Mouse (Mus musculus) testis, adult 10 weeks (tissue): Measurements from ENCODE around the gene Adgre1. TPM values are rescaled to one million over a fixed set of nuclear protein-coding genes. Genes with fewer than 3 reads are reported as not detected.

Source experiments
- polyA plus RNA-seq: library from polyadenylated mRNA; stranded (reverse); fragments of 350-450 nt; fragmentation: Illumina TruSeq; extraction: RNeasy Lipid Tissue Mini Kit (QIAGEN cat#74804); gene quantifications from one replicate; pipeline ENCODE4 v1.2.3, GENCODE M21; 2014; ENCODE audit warnings: low read depth, low replicate concordance

Adgre1 gene
- 2.9 TPM for polyA plus RNA-seq

DNA sequence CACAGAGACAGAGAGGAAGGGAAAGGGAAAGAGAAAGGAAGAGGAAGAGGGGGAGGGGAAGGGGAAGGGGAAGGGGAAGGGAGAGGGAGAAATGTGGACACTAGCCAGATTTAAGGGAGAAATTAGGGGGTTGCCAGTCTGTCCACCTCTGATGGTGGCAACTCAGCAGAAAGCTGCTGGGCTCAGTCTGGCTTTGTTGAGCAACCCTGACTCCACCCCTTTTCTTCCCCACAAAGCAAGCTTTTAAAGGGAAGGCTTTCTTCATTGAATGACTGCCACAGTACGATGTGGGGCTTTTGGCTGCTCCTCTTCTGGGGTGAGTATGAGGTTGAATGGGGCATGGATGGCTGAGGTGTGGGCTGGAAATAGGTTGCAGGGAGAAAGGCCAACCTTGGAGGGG, at the start of gene Adgre1:
Adgre1 (plus strand) TSS at position 251 of the 400 bp plus-strand sequence.

Other genes with a start within 250 kb of the Adgre1 start
- not detected for gene Cd70, start 208.9 kb upstream of the Adgre1 start, polyA plus RNA-seq
- gene Tnfsf14, start 164.5 kb upstream of the Adgre1 start, polyA plus RNA-seq, result not detected
- gene C3, start 130.6 kb upstream of the Adgre1 start, polyA plus RNA-seq, result 10.5 TPM
- 2.2 TPM for gene Gpr108, start 110.2 kb upstream of the Adgre1 start, polyA plus RNA-seq
- 0.85 TPM for gene Trip10, start 109.2 kb upstream of the Adgre1 start, polyA plus RNA-seq
- 3.2 TPM for gene Vav1, start 79.6 kb upstream of the Adgre1 start, polyA plus RNA-seq
- not detected for gene Vmn2r120, start 186.8 kb downstream of the Adgre1 start, polyA plus RNA-seq